Mouse (Mus musculus) frontal cortex, adult (tissue): Measurements from ENCODE around the gene Mycbp2.

Experiments used
- ATAC-seq: cut with Nextera tagmentation; 2 replicates; pipeline ENCODE4 v1.9.2; 2017; ENCODE audit warnings: mild to moderate bottlenecking, moderate library complexity, mixed read lengths; ENCODE audit not compliant: low TSS enrichment

The Mycbp2 gene

DNA sequence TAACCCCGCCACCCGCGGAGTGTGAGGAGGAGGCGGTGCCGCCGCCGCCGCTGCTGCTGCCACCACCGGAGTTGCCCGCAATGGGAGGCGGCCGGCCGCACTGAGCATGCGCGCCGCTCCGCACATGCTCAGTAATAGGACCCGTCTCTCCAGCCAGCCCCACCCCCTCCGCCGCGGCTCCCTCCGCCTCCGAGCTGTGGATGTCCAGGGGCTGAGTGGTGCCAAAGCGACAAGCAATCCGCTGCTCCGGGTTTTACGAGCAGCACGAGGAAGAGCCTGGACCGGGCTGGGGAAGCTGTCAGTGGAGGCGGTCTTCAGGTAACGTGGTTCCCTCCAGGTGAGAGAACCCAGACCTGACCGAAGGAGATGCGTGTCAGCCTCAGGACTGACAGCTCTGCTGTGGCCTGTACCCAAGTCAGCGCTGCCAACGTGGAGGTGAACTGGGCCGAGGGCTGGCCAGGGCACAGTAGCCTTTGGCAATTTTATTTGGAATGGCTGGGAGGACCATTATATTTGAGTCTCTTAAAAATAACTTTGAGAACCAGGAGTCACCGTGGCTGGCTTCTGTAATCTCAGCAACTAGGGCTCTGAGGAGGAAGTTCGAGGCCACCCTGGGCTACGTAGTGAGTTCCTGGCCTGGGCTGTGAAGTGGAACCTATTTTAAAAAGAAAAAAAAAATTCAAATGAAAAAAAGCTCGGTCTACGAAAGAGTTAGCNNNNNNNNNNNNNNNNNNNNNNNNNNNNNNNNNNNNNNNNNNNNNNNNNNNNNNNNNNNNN is at the start of gene Mycbp2:
TSS of gene Mycbp2 (minus strand) at position 86 of the 777 bp plus-strand sequence.
- ATAC-seq: peak; percentile 85

DNA sequence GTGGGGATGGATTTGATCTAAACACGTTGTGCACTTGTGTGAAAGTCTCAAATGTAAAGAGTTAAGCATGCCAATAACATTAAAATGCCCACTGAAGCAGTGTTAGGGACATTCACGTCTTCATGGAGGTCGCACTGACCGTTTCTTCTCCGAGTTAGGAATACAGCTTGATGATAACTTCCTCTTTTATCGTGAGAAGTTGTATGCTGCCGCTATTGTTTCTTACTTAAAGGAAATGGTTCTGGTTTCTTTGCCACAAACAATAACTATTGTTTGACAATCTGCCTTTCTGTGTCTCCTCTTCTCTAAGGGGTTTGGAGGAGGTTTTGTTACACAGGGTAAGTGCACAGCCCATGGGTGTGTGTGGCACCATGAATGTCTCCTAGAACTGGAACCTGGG is 45.8 kb upstream of the Mycbp2 start:
- no peak for ATAC-seq

DNA sequence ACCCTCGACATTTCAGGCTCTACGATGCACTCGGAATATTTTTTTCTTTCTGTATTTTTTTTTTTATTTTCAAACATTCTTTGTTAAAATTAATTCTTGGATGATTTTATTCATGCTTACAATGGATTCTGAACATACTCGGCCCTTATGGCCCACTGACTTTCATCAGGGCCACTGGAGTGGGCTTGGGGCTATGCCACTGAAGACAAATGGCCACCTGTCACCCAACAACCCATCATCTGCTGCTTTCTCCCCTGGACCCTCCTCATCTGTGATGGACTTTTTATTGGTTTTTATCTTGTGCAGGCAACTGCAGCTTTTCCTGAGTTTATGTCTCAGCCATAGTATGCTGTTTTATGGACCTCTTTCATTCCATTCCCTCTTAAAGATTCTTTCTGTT is 40.8 kb upstream of the Mycbp2 start:
- no peak for ATAC-seq

DNA sequence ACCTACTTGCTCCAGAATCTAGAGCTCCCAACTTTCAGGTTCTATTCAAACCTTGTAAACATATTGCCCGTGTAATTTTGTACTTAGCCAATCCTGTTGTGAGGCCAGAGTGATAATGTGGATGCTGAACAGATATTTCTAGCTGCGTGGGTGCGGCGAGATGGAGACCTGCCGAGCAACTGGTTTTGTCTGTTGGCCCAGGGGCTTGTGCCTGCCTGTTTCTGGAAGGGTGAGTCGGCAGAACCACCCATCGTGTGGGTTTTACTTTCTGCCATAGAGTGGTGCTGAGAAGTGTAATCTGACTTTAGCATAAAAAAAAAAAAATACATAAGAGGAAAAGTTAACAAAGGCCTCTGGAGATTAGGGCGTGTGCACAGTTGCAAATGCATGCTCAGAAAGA is 40.3 kb upstream of the Mycbp2 start:
- peak; percentile 87 for ATAC-seq

DNA sequence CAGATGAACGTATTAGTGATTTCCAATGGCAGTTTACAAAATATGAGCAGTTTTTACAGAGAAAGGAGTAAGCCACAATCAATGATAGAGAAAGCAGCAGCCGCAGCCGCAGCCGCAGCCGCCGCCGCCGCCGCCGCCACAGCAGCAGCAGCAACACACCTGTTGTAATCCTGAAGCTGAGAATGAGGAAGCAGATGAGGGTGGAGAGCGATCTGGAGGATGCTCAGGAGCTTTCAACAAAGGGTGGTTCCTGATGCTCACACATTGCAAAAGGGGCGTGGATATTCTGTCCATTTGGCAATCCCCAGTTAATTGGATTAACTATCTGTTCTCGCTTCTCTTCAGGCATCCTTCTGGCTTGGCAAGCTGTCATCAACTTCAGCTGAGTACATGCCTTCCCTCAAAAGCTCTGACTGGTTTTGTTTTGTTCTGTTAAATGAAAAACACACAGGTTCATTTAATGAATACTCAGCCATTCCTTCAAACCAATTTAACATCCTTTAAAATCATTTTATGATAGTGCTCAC is 38.5 kb upstream of the Mycbp2 start:
- no peak for ATAC-seq

DNA sequence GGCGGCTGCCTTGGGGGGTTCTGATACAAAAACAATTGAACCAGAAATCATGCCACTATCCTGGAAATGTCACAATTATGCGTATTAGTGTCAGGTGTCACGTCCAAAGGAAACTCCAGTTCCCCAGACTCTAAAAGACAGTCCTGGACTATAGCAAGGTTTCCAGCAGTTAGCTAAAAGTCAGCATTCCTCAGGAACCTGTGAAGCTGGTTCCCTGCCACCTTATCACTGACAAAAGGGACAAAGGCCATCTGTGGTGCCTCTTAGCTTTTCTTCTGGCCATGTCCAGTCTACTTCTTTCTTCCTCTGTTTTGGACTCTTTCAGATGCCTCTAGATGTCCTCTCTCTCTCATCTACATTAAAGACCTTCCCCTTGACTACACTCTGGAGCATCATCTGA is 32.1 kb upstream of the Mycbp2 start:
- ATAC-seq: no peak

DNA sequence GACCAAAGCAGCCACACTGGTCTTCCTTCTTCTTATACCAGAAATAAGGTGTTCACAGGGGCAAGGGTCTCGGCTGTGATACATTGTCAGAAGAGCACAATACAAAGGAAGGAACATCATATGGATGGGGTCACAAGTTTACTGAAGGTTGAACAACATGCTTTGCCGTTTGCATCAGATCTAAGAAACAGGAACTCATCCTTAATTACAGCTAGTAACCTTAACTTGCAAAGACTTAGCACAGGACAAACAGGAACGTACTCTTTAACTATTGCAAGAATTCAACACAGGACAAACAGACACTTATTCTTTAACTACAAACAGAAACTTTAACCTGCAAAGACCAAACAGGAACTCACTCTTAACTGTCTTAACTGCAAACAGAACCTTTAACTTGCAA is 30.2 kb upstream of the Mycbp2 start:
- ATAC-seq: no peak

DNA sequence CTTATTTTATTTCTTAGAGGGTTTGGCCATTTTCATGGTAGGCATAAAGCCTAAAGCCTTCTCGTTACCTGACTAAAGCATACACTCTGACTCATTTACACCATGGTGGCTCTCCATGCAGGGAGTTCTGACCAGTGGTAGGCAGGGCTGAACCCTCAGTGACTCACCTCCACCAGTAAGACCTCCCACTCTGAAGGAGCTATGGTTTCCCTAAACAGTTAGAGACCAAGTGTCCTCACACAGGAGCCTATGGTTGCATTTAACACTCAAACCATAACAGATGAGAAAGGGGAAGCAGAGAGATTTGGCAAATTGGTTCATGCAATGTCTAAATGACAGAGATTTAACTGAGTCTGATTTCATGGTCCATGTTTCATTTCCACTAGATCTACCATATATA is 28.9 kb upstream of the Mycbp2 start:
- no peak for ATAC-seq

DNA sequence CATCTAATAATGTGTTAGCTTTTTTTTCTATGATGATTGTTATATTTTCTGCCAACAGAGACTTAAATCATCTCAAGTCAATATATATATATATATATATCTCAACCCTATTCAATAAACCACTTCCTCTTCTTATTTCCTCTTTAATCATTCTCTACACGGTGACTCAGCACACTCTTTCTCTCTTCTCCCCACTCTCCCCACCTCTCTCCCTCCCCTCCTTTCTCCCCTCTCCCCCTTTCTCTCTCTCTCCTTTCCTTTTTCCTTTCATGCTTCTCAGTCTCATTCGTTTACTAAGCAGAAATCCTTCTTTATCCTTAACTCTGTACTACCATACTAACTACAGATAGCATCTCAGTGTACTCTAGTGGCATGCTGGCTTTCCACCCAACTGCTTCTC is 16.6 kb upstream of the Mycbp2 start:
- no peak for ATAC-seq

DNA sequence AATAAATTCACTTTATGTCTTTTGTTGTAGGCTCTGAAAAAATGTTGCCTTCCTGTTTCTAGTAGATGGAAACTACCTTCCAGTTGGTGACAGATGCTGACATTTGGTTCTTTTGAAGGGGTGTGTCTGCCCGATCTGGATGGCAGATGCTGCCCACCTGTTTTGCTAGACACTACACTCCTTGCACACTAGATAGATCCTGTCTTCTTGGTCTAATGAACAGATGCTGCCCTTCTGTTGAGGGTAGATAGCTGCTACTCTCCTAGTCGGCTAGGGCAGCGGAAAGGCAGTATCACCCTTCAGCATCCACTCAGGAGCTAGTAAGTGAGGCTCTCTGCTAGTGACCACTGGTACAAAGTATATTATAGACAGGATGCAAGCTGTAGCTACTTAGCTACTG is 9.5 kb upstream of the Mycbp2 start:
- ATAC-seq: no peak

DNA sequence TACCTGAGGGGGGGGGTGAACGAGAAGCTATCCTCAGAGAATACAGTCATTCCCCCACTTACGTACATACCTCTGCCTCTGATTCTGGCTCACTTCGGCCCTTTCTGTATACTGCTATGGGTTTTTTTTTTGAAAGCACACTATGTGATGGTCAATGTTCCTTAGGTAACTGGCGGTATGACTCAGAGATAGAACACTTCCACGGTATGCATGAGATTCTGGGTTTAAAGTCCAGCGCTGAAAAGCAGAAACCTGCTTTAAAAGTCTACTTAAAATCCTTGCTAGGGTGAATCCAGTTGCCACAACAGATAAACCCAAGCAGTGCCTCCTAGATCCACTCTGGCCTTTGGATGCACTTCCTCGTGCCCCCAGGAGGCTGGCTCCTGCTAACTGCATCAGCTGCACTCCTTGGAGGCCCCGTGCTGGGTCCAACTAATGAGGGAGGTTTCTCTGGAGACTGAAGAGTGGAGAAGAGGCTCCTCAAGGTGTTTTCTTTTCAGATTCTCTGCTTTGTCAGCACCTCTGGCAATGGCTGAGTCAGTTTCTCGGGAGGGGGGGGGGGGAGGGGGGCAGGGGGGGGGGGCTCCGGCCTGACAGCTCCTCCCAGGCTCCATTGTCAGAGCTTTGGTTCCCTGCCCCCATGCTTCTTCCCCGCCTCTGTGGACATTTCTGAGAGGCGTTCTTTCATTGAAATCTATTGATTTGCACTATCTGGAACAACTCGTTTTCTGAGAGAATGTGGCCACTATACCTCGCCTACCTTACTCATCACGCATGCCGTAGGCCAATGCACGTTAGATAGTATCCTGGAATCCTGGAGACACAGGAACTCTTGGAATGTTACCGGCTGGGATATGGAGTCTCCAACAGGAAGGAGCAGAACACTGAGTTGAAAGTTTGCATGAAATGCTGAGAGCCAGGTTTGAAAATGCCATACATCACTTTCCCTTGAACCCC is 8.1 kb upstream of the Mycbp2 start:
- ATAC-seq: no peak

DNA sequence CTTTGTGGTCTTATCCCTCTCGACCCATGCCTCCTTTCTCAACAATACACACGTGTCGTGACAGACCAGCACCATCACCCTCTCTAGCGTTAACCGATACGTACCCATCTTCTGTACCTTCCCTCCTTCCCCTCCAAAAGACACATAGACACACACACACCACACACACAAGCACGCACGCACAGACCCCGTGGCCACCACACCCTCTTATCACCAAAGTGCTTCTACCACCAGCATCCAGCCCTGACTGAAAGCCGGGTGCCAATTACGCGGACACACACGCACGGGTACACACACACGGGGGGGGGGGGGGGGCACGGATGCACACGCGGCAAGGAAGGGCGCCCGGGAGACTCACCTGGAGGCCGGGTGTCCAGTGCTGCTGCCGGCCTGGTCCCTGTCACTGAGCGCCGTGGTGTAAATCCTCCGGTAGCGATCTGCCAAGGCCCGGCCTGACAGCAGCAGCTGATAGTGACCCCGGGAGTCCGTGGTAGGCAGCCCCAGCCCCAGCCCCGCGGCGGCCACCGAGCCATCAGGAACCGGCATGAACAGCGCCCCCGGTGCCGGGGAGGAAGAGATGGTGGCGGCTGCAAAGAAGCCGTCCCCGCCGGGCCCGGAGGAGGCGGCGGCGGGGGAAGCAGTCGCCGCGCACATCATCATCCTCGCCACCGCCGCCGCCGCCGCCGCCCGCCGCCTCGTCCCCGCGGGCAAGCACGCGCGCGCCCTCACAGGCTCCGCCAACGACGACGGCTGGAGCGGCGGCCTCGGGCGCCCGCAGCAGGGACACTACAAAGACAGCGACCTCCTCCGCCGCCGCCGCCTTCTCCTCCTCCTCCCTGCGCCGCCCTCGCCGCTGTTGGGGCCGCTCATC is 521 bp downstream of the Mycbp2 start:
- peak; percentile 35 for ATAC-seq

DNA sequence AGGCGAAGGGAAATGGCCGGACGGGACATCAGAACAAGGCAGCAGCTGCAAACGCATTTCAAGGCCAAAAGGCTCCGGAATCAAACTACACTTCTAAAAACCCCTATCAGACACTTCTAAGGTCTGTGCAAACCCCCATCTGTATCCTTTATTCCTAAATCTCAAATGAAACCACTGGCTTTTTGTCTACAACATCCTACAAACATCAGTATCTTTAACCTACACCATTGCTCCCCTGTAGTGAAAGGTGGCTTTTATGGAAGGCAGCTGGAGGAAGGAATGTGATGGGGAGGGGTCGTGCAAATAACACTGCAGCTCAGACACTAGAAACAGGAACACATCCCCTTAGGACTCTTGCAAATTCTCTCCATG is 1.1 kb downstream of the Mycbp2 start:
- ATAC-seq: no peak

DNA sequence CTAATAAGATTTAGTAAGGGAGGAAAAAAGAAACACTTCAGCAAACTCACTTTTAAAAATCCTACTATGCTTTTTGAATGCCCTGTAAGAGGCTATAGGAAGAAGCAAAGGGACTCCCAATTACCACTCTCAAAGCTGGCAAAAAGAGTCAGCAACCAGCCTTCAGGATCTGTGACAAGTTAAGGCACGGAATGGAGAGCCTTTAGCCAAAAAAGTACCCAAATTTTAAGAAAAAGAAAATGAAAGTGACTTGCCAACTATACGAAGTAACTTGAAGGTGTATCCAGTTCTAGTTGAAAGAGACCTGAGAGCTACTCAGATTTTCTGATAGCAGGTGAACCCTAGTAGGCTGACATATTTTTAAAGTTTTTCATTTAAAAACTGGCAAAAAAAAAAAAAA is 1.6 kb downstream of the Mycbp2 start:
- ATAC-seq: no peak

DNA sequence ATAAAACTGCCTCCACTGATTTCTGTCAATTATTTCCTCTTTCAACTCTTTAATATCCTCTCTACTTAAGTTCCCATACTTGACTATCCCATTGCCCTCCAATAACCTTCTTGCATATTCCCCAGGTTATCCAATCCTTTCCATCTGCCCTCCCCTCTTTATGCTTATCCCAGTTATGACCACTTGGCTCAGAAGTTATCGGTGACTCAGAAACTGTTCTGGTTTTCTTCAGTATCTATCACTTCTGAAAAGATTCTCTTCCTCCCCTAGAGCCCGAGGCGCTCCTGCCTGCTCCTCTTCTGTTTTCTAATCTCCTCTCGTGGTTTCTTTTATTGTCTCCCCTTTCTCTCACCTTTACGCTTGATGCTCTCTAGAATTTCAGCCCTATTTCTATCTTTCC is 2.8 kb downstream of the Mycbp2 start:
- no peak for ATAC-seq

DNA sequence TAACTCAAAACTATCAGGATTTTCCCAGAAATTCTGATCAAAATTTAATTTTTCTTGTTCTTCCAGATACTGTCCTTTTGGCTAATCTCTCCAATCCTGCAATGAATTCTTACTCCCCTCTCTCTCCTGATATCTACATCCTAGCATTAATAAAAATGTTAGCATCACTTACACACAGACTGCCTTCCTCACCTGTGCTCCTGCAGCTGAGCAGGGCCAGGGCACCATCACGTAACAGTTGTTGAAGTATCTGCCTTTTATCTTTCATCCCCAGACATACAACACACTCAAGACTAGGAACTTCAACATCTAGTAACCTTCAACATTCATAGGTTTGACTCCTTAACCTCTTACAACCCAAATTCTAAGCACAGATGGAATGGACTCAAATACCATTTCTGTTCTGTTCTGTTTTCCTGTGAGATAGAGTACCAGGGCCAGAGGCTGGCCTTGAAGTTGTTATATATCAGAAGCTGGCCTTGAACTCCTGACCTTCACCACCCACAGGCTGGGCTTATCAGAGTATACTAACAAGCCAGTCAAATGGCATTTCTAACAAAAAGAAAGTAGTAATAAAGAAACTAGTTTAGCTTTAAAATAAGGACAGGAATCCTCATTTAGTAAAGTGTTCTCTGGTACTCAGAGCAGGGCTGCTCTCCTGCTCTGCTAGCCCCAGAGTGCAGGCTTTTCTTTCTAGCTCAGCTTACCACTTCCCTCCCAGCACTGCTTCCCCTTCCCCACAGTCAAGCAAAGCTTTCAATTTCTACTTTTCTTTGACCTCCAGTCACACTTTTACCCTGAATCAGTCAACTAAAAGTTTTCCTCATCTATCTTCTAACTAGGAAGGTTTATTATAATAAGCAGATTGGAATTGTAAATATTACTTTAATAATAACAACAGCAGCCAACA is 5.0 kb downstream of the Mycbp2 start:
- no peak for ATAC-seq

DNA sequence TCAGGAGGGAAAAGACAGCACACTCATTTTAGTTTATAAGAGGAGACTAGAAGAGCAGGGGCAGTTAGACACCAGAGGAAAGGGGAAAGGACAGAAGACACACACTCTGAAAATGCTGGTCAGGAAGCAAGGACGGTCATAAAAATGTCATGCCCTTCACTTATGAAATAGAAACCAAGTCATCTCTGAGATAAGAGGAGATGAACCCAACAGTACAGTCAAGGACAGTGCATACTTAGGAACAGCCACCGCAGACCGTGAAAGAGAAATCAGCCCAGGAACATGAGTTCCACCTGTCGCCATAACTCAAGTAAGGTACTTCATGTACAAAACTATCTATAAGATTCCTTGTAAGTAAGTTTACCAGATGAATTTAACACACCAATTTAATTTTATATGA is 33.7 kb downstream of the Mycbp2 start:
- no peak for ATAC-seq

DNA sequence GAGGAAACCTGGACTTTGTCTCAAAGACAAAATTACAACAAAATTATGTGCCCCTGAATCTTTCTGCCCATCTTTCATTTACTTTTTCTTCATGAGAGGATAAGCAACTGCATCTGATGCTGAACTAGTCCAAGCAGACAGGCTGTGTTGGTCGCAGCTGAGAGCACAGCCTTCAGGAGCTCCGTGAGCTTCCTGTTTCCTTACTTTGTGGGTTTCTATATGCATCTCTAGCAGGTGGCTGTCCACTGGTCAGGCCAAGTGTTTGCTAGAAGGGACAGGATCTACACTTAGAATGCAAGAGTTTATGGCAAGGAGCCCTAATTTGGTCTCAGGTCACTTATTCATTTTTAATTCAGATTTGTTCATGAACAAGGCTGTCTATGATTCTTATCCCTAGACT is 50.4 kb downstream of the Mycbp2 start:
- no peak for ATAC-seq

DNA sequence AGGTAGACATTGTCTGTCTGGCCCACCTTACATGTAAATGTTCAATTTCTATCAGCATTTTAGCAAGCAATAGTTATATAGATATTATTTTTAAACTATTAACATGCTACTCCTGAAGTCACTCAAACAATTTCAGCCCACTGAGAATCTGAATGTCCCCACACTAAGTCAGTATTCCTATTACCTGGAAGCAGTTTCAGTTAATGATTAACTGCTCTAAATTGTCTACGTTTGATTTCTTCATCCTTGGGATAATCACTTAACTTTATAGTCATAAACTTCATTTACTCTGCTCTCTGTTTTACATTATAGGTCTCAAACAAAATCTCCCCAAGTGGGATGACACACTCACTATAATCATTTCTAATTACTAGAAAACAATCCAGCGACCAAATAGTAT is 60.0 kb downstream of the Mycbp2 start:
- ATAC-seq: no peak

DNA sequence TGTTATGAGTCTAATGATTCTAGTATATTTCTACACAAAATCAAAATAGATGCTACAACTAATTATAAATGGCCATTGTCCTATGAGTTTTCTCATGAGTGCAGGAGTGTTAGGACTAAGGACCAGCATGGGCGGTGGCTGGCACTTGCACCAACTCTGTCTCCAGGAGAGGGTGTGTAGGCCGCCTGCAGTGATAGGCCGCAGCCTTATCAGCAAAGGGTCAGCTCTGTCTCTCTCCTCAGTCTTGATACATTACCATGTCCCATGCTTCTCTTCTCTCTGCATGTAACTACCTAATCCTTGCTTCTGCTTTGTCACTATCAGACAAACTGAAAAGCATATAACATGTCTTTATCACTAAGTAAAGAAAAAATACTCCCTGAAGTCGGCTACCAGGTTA is 69.9 kb downstream of the Mycbp2 start:
- no peak for ATAC-seq

DNA sequence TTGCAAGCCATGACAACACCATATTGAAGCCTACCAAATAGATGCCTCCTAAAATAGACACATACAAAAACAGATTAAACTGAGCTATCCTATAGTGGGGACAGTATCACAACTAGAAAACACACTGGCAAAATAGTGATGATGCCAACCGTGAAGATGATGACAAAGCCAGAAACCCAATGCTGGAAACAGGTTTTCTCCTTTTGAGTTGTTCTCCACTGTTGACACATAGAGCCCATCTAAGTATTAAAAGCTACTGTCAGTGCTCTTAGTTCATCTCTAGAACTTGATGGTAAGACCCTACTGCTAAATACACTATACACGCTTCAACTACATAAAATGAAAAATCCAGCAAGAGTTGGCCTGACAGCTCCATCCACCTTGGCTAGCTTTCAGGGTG is 86.2 kb downstream of the Mycbp2 start:
- no peak for ATAC-seq
